Mouse (Mus musculus): ENCODE results near the gene Wdr90. TPM values are rescaled to one million over a fixed set of nuclear protein-coding genes. Genes with fewer than 3 reads are reported as not detected.

Gene Wdr90
- polyA plus RNA-seq (2014; fragmentation: Nextera tagmentation; extraction: Ambion mirVana): 8.2 and 8.6 TPM in 2 replicates

DNA sequence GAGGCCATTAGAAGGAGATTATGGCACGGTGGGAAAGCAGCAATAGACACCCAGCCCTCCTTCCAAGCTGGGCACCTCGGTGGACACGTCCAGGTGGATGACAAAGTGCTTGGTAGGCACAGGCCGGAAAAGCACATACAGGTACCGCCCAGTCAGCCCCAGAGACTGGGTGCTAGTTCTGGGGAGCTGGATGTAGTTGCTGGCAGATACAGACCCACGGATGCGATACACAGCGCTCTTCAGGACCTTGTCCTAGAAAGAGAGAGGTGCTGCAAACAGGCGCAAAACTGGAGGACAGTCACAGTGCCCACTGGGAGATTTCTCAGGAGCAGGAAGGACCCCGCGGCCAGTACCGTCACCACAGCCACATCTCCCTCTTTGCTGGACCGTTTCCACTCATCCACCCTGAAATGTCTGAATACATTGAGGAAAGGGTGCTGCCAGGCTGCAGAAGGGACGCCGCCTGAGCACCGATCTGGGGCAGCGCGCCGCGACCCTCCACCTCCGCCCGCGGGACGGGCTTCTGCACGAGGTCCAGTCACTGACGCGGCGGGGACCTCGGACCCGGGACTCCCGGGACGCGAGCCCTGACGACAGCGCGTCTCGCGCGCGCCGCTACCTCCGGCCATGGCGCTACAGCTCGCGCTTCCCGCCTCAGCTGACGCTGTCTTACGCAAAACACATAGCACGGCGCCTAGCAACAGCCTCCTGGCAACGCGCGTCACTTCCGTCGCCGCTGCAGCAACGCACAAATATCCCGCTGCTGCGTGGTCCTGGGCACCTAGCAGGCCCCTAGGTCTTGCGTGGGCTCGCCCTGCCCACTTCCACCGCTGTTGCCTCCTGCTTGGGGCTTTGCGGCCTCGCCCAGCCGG, at the start of gene Wdr90:
Gene Wdr90, minus strand, starts transcription at position 670 of the 872 bp plus-strand sequence.
- Histone ChIP-seq H3K36me3 (ENCODE audit: control insufficient read depth, insufficient read depth, low read length) (peaks cover 31% of the 10 kb centered on the region), H3K9me3 (ENCODE audit: control insufficient read depth, low read length) (no peaks in the 10 kb centered on the region), H3K27ac (replicated peaks in 1 of 2; ENCODE audit: control insufficient read depth in 1 of 2, insufficient read depth in 1 of 2, low read depth in 2 of 2, low read length in 2 of 2) (peak within 1 kb of the TSS; percentile 20 to 80; a peak in 2 of 4 replicates), H3K4me3 (ENCODE audit: control insufficient read depth in 1 of 2, insufficient read depth in 1 of 2, low read depth in 1 of 2, low read length in 2 of 2) (peak within 1 kb of the TSS; percentile 50 to 67), H3K4me1 (ENCODE audit: control insufficient read depth in 2 of 2, insufficient read depth in 2 of 2, low read length in 2 of 2) (peaks cover 5 to 18% of the 10 kb centered on the region in 2 experiments; a peak in 3 of 4 replicates), H3K4me2 (ENCODE audit: low read length) (peak within 1 kb of the TSS; percentile 95), H3K9ac (ENCODE audit: low read length) (peak within 1 kb of the TSS; percentile 83), H3K27me3 (ENCODE audit: control insufficient read depth, insufficient read depth, low read length) (no peaks in the 10 kb centered on the region)
- ATAC-seq (ENCODE audit: insufficient number of reproducible peaks, insufficient read depth, low FRiP score, low read depth): peak; percentile 83
- 4% methylated on average over 64 of the region's 65 CpGs for WGBS

- WGBS: 85% methylated on average over 2 of the region's 2 CpGs
- H3K27ac ChIP-seq (replicated peaks in 1 of 2; ENCODE audit: control insufficient read depth in 1 of 2, insufficient read depth in 1 of 2, low read depth in 2 of 2, low read length in 2 of 2): no peak overlapping the region
- no peaks in the 10 kb centered on the region for H3K9me3 ChIP-seq (ENCODE audit: control insufficient read depth, low read length)
- H3K9ac ChIP-seq (ENCODE audit: low read length): no peak overlapping the region
- no peak overlapping the region for H3K4me2 ChIP-seq (ENCODE audit: low read length)
- H3K36me3 ChIP-seq (ENCODE audit: control insufficient read depth, insufficient read depth, low read length): 0 out of 2 replicates have a peak, but pooled peaks cover 3% of the 10 kb centered on the region
- H3K27me3 ChIP-seq (ENCODE audit: control insufficient read depth, insufficient read depth, low read length): no peaks in the 10 kb centered on the region
- no peaks in the 10 kb centered on the region for H3K4me1 ChIP-seq (ENCODE audit: control insufficient read depth in 2 of 2, insufficient read depth in 2 of 2, low read length in 2 of 2)
- no peak for ATAC-seq (ENCODE audit: insufficient number of reproducible peaks, insufficient read depth, low FRiP score, low read depth)
- H3K4me3 ChIP-seq (ENCODE audit: control insufficient read depth in 1 of 2, insufficient read depth in 1 of 2, low read depth in 1 of 2, low read length in 2 of 2): no peak overlapping the region
These were observed 46.3 kb upstream of the Wdr90 start for GRCm38 (mm10) chr17:25907640-25908039.

- Histone ChIP-seq H3K4me1 (ENCODE audit: control insufficient read depth in 2 of 2, insufficient read depth in 2 of 2, low read length in 2 of 2) (no peaks in the 10 kb centered on the region), H3K9ac (ENCODE audit: low read length) (no peak overlapping the region), H3K36me3 (ENCODE audit: control insufficient read depth, insufficient read depth, low read length) (peaks cover 6% of the 10 kb centered on the region; the same call in 1 of the 2 replicates), H3K27ac (replicated peaks in 1 of 2; ENCODE audit: control insufficient read depth in 1 of 2, insufficient read depth in 1 of 2, low read depth in 2 of 2, low read length in 2 of 2) (no peak overlapping the region), H3K4me3 (ENCODE audit: control insufficient read depth in 1 of 2, insufficient read depth in 1 of 2, low read depth in 1 of 2, low read length in 2 of 2) (no peak overlapping the region), H3K9me3 (ENCODE audit: control insufficient read depth, low read length) (no peaks in the 10 kb centered on the region), H3K27me3 (ENCODE audit: control insufficient read depth, insufficient read depth, low read length) (no peaks in the 10 kb centered on the region), H3K4me2 (ENCODE audit: low read length) (no peak overlapping the region)
- 88% methylated on average over 3 of the region's 3 CpGs for WGBS
- ATAC-seq (ENCODE audit: insufficient number of reproducible peaks, insufficient read depth, low FRiP score, low read depth): no peak
These were observed 41.8 kb upstream of the Wdr90 start for GRCm38 (mm10) chr17:25903061-25903460.

DNA sequence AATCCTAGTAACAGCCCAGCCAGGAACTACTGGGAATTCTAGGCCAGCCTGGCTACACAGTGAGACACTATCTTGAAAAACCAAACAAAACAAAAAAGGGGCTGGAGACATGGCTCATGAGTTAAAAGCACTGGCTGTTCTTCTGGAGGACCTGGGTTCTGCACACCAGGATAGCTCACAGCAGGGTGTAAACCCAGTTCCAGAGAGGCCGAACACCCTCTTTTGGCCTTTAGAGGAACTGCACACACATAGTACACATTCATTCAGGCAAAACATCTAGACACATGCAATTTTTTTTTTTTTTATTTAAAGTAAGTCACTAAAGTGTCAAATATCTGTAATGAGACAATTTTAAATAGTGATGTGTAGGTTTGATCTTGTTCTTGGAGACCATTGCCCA, 38.9 kb upstream of the Wdr90 start:
- no peak overlapping the region for H3K9ac ChIP-seq (ENCODE audit: low read length)
- peaks cover 6% of the 10 kb centered on the region; the same call in 1 of the 2 replicates for H3K36me3 ChIP-seq (ENCODE audit: control insufficient read depth, insufficient read depth, low read length)
- no peaks in the 10 kb centered on the region for H3K27me3 ChIP-seq (ENCODE audit: control insufficient read depth, insufficient read depth, low read length)
- no peaks in the 10 kb centered on the region for H3K9me3 ChIP-seq (ENCODE audit: control insufficient read depth, low read length)
- no peak overlapping the region for H3K4me2 ChIP-seq (ENCODE audit: low read length)
- H3K4me3 ChIP-seq (ENCODE audit: control insufficient read depth in 1 of 2, insufficient read depth in 1 of 2, low read depth in 1 of 2, low read length in 2 of 2): no peak overlapping the region
- H3K4me1 ChIP-seq (ENCODE audit: control insufficient read depth in 2 of 2, insufficient read depth in 2 of 2, low read length in 2 of 2): peaks cover 2 to 6% of the 10 kb centered on the region in 2 experiments; a peak in 1 of 4 replicates
- ATAC-seq (ENCODE audit: insufficient number of reproducible peaks, insufficient read depth, low FRiP score, low read depth): no peak
- no peak overlapping the region for H3K27ac ChIP-seq (replicated peaks in 1 of 2; ENCODE audit: control insufficient read depth in 1 of 2, insufficient read depth in 1 of 2, low read depth in 2 of 2, low read length in 2 of 2)
- WGBS: 100% methylated on average over 1 of the region's 1 CpGs

- Histone ChIP-seq H3K4me3 (ENCODE audit: control insufficient read depth in 1 of 2, insufficient read depth in 1 of 2, low read depth in 1 of 2, low read length in 2 of 2) (no peak overlapping the region), H3K27ac (replicated peaks in 1 of 2; ENCODE audit: control insufficient read depth in 1 of 2, insufficient read depth in 1 of 2, low read depth in 2 of 2, low read length in 2 of 2) (no peak overlapping the region), H3K9me3 (ENCODE audit: control insufficient read depth, low read length) (no peaks in the 10 kb centered on the region), H3K36me3 (ENCODE audit: control insufficient read depth, insufficient read depth, low read length) (peaks cover 10% of the 10 kb centered on the region), H3K27me3 (ENCODE audit: control insufficient read depth, insufficient read depth, low read length) (no peaks in the 10 kb centered on the region), H3K4me1 (ENCODE audit: control insufficient read depth in 2 of 2, insufficient read depth in 2 of 2, low read length in 2 of 2) (peaks cover 2 to 6% of the 10 kb centered on the region in 2 experiments; a peak in 1 of 4 replicates), H3K9ac (ENCODE audit: low read length) (no peak overlapping the region), H3K4me2 (ENCODE audit: low read length) (no peak overlapping the region)
- ATAC-seq (ENCODE audit: insufficient number of reproducible peaks, insufficient read depth, low FRiP score, low read depth): no peak
- WGBS: 53% methylated on average over 12 of the region's 12 CpGs
These were observed 34.6 kb upstream of the Wdr90 start for GRCm38 (mm10) chr17:25895891-25896290.

- no peaks in the 10 kb centered on the region for H3K9me3 ChIP-seq (ENCODE audit: control insufficient read depth, low read length)
- no peak overlapping the region for H3K4me3 ChIP-seq (ENCODE audit: control insufficient read depth in 1 of 2, insufficient read depth in 1 of 2, low read depth in 1 of 2, low read length in 2 of 2)
- 38% methylated on average over 2 of the region's 2 CpGs for WGBS
- no peak overlapping the region for H3K27ac ChIP-seq (replicated peaks in 1 of 2; ENCODE audit: control insufficient read depth in 1 of 2, insufficient read depth in 1 of 2, low read depth in 2 of 2, low read length in 2 of 2)
- no peak for ATAC-seq (ENCODE audit: insufficient number of reproducible peaks, insufficient read depth, low FRiP score, low read depth)
- H3K4me2 ChIP-seq (ENCODE audit: low read length): no peak overlapping the region
- peaks cover 2 to 6% of the 10 kb centered on the region in 2 experiments; a peak in 1 of 4 replicates for H3K4me1 ChIP-seq (ENCODE audit: control insufficient read depth in 2 of 2, insufficient read depth in 2 of 2, low read length in 2 of 2)
- no peaks in the 10 kb centered on the region for H3K27me3 ChIP-seq (ENCODE audit: control insufficient read depth, insufficient read depth, low read length)
- H3K9ac ChIP-seq (ENCODE audit: low read length): no peak overlapping the region
- peaks cover 11% of the 10 kb centered on the region for H3K36me3 ChIP-seq (ENCODE audit: control insufficient read depth, insufficient read depth, low read length)
These were observed 34.1 kb upstream of the Wdr90 start for GRCm38 (mm10) chr17:25895415-25895814.

DNA sequence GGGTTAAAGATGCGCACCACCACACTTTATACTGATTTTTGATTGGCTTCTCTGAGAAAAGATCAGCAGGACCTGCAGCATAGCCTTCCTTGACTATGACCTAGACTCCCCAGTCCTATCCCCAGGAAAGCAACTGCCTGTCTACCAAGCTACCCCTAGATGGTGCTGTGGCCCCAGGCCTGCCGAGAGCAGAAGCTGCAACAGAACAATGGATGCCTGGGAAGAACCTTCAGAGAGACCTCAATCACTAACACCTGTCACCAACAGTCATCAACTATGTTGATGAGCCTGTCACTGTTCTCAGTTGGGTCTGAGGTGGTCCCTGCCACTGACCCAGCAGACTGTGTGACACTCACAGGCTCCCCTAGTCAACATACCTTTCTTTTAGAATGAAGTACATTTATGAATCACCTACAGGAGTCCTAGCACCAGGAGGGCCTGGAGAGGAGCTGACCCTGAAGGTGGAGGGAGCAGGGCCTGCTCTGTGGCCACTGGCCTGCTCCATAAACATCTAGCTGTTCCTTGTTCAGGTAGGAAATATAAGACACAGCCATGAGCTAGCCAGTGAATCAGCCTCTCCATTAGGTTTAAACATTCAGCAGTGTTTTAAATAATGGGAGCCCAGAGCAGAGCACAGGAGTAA, 32.8 kb upstream of the Wdr90 start:
- Histone ChIP-seq H3K9ac (ENCODE audit: low read length) (no peak overlapping the region), H3K27me3 (ENCODE audit: control insufficient read depth, insufficient read depth, low read length) (no peaks in the 10 kb centered on the region), H3K27ac (replicated peaks in 1 of 2; ENCODE audit: control insufficient read depth in 1 of 2, insufficient read depth in 1 of 2, low read depth in 2 of 2, low read length in 2 of 2) (no peak overlapping the region), H3K4me1 (ENCODE audit: control insufficient read depth in 2 of 2, insufficient read depth in 2 of 2, low read length in 2 of 2) (peaks cover 2 to 6% of the 10 kb centered on the region in 2 experiments; a peak in 1 of 4 replicates), H3K9me3 (ENCODE audit: control insufficient read depth, low read length) (no peaks in the 10 kb centered on the region), H3K4me3 (ENCODE audit: control insufficient read depth in 1 of 2, insufficient read depth in 1 of 2, low read depth in 1 of 2, low read length in 2 of 2) (no peak overlapping the region), H3K36me3 (ENCODE audit: control insufficient read depth, insufficient read depth, low read length) (peaks cover 21% of the 10 kb centered on the region), H3K4me2 (ENCODE audit: low read length) (no peak overlapping the region)
- no peak; the same call in 1 of the 2 replicates for ATAC-seq (ENCODE audit: insufficient number of reproducible peaks, insufficient read depth, low FRiP score, low read depth)
- 28% methylated on average over 2 of the region's 2 CpGs for WGBS

Measured in heart, embryonic 14.5 days (tissue).